Mouse (Mus musculus) forebrain, embryonic 15.5 days (tissue): ENCODE results near the gene Abhd16a. TPM values are rescaled to one million over a fixed set of nuclear protein-coding genes. Genes with fewer than 3 reads are reported as not detected.

Experiments used
- ATAC-seq: fragments of 200-750 bp; cut with Nextera tagmentation; replicated peaks from 2 replicates; pipeline ENCODE4 v1.8.0; 2017; ENCODE audit warnings: mild to moderate bottlenecking, moderate TSS enrichment, moderate library complexity
- H3K27ac ChIP-seq: fragments of 300-500 bp; sonication (generic); replicated peaks from 2 replicates; pipeline ENCODE4 v1.5.1; 2015; ENCODE audit warnings: mild to moderate bottlenecking, inconsistent platforms
- H3K27me3 ChIP-seq: fragments of 300-500 bp; sonication (generic); 2 replicates; pipeline ENCODE4 v1.6.1; 2015; ENCODE audit warnings: inconsistent platforms
- H3K36me3 ChIP-seq: fragments of 300-500 bp; sonication (generic); 2 replicates; pipeline ENCODE4 v1.6.1; 2015; ENCODE audit warnings: mild to moderate bottlenecking, inconsistent platforms
- H3K4me1 ChIP-seq: fragments of 300-500 bp; sonication (generic); 2 replicates; pipeline ENCODE4 v1.6.1; 2015; ENCODE audit warnings: inconsistent platforms
- H3K4me2 ChIP-seq: fragments of 300-500 bp; sonication (generic); replicated peaks from 2 replicates; pipeline ENCODE4 v1.6.1; 2015; ENCODE audit warnings: mild to moderate bottlenecking, inconsistent platforms
- H3K4me3 ChIP-seq: fragments of 300-500 bp; sonication (generic); 2 replicates; pipeline ENCODE4 v1.5.1; 2015; ENCODE audit warnings: mild to moderate bottlenecking, inconsistent platforms
- H3K9ac ChIP-seq: fragments of 300-500 bp; sonication (generic); replicated peaks from 2 replicates; pipeline ENCODE4 v1.6.1; 2015; ENCODE audit warnings: mild to moderate bottlenecking, inconsistent platforms
- H3K9me3 ChIP-seq: fragments of 300-500 bp; sonication (generic); 2 replicates; pipeline ENCODE4 v1.6.1; 2016; ENCODE audit warnings: inconsistent platforms
- WGBS: fragments of 180-500 bp; shearing (Covaris S2); methylation state at CpG from one replicate; pipeline ENCODE4 v1.1.7; 2015; ENCODE audit warnings: mixed read lengths; 5-methylcytosine and 5-hydroxymethylcytosine counted together
- polyA plus RNA-seq: library from polyadenylated mRNA; unstranded; fragments of >200 nt; fragmentation: Nextera tagmentation; extraction: Ambion mirVana; gene quantifications from 2 replicates; pipeline ENCODE4 v1.2.1, GENCODE M21; 2015

Abhd16a gene
- polyA plus RNA-seq, 1 experiment from 2014 or later, result 93.2 TPM

- no peak for ATAC-seq
- peaks cover 12% of the 10 kb centered on the region for H3K36me3 ChIP-seq
- H3K27ac ChIP-seq, result peak overlapping the region; percentile 81
- H3K4me1 ChIP-seq, result peaks cover 44% of the 10 kb centered on the region
- no peaks in the 10 kb centered on the region for H3K9me3 ChIP-seq
- H3K9ac ChIP-seq, result peak overlapping the region; percentile 48
- H3K4me2 ChIP-seq, result peak overlapping the region; percentile 58
- no peaks in the 10 kb centered on the region for H3K27me3 ChIP-seq
- H3K4me3 ChIP-seq, result peak overlapping the region; percentile 43
- under 1% methylated on average over 27 of the region's 27 CpGs for WGBS
Measured at GRCm38 (mm10) chr17:35050126-35050750, 38.8 kb upstream of the Abhd16a start.

- Histone ChIP-seq H3K36me3 (peaks cover 16% of the 10 kb centered on the region), H3K4me1 (peaks cover 36% of the 10 kb centered on the region), H3K27me3 (no peaks in the 10 kb centered on the region), H3K4me2 (peak overlapping the region; percentile 49), H3K9ac (peak overlapping the region; percentile 60), H3K4me3 (peak overlapping the region; percentile 43), H3K9me3 (no peaks in the 10 kb centered on the region), H3K27ac (peak overlapping the region; percentile 92)
- WGBS, result 2% methylated on average over 21 of the region's 21 CpGs
- peak; percentile 50 for ATAC-seq
Measured at GRCm38 (mm10) chr17:35051156-35052086, 37.6 kb upstream of the Abhd16a start.

- peaks cover 31% of the 10 kb centered on the region for H3K4me1 ChIP-seq
- H3K4me3 ChIP-seq, result peak overlapping the region; percentile 43; the same call in 1 of the 2 replicates
- peak overlapping the region; percentile 49 for H3K4me2 ChIP-seq
- no peaks in the 10 kb centered on the region for H3K9me3 ChIP-seq
- H3K9ac ChIP-seq, result peak overlapping the region; percentile 60; the same call in 1 of the 2 replicates
- peak overlapping the region; percentile 92 for H3K27ac ChIP-seq
- H3K27me3 ChIP-seq, result no peaks in the 10 kb centered on the region
- ATAC-seq, result no peak
- H3K36me3 ChIP-seq, result peaks cover 19% of the 10 kb centered on the region
- 79% methylated on average over 12 of the region's 12 CpGs for WGBS
Measured at GRCm38 (mm10) chr17:35052271-35052798, 36.7 kb upstream of the Abhd16a start.

- WGBS, result 91% methylated on average over 7 of the region's 7 CpGs
- H3K9ac ChIP-seq, result no peak overlapping the region
Measured at GRCm38 (mm10) chr17:35055691-35056495, 33.2 kb upstream of the Abhd16a start.

GRCm38 (mm10) chr17:35057090-35057489 is 32.0 kb upstream of the Abhd16a start:
- no peaks in the 10 kb centered on the region for H3K9me3 ChIP-seq
- 88% methylated on average over 3 of the region's 3 CpGs for WGBS
- H3K36me3 ChIP-seq, result peaks cover 32% of the 10 kb centered on the region
- no peaks in the 10 kb centered on the region for H3K27me3 ChIP-seq
- H3K9ac ChIP-seq, result no peak overlapping the region
- no peak overlapping the region for H3K4me2 ChIP-seq
- H3K4me1 ChIP-seq, result peaks cover 28% of the 10 kb centered on the region
- H3K27ac ChIP-seq, result no peak overlapping the region
- no peak overlapping the region for H3K4me3 ChIP-seq
- ATAC-seq, result no peak

More at GRCm38 (mm10) chr17:35055691-35056495, 33.2 kb upstream of the Abhd16a start:
- Histone ChIP-seq H3K4me3 (no peak overlapping the region), H3K36me3 (peaks cover 22% of the 10 kb centered on the region), H3K4me1 (peaks cover 30% of the 10 kb centered on the region), H3K9me3 (no peaks in the 10 kb centered on the region), H3K27ac (no peak overlapping the region), H3K4me2 (no peak overlapping the region), H3K27me3 (no peaks in the 10 kb centered on the region)
- ATAC-seq, result no peak

- WGBS, result 66% methylated on average over 9 of the region's 9 CpGs
- peaks cover 38% of the 10 kb centered on the region for H3K36me3 ChIP-seq
- H3K9ac ChIP-seq, result no peak overlapping the region
- no peak overlapping the region; the same call in 1 of the 2 replicates for H3K4me3 ChIP-seq
- H3K4me2 ChIP-seq, result no peak overlapping the region; the same call in 1 of the 2 replicates
- 0 out of 2 replicates have a peak, but pooled peaks have one; percentile 0 for ATAC-seq
- H3K9me3 ChIP-seq, result no peaks in the 10 kb centered on the region
- H3K27me3 ChIP-seq, result no peaks in the 10 kb centered on the region
- peak overlapping the region; percentile 91; the same call in 1 of the 2 replicates for H3K27ac ChIP-seq
- peaks cover 24% of the 10 kb centered on the region for H3K4me1 ChIP-seq
Measured at GRCm38 (mm10) chr17:35058316-35058715, 30.7 kb upstream of the Abhd16a start.

- WGBS, result under 1% methylated on average over 57 of the region's 57 CpGs
- Histone ChIP-seq H3K4me1 (peaks cover 24% of the 10 kb centered on the region), H3K27me3 (peaks cover 8% of the 10 kb centered on the region; the same call in 1 of the 2 replicates), H3K9ac (peak within 1 kb of the TSS; percentile 89), H3K9me3 (no peaks in the 10 kb centered on the region), H3K4me2 (peak within 1 kb of the TSS; percentile 92), H3K27ac (peak within 1 kb of the TSS; percentile 91), H3K4me3 (peak within 1 kb of the TSS; percentile 80), H3K36me3 (peaks cover 33% of the 10 kb centered on the region)
- ATAC-seq, result peak; percentile 89
Measured at GRCm38 (mm10) chr17:35058911-35059892, 29.9 kb upstream of the Abhd16a start, which contains the start of gene Ddah2. Gene Ddah2, plus strand, starts transcription at chr17:35059035.

GRCm38 (mm10) chr17:35060071-35060470 is 29.0 kb upstream of the Abhd16a start:
- Histone ChIP-seq H3K9me3 (no peaks in the 10 kb centered on the region), H3K4me3 (peak overlapping the region; percentile 80), H3K36me3 (peaks cover 30% of the 10 kb centered on the region), H3K9ac (peak overlapping the region; percentile 89), H3K27me3 (peaks cover 13% of the 10 kb centered on the region; the same call in 1 of the 2 replicates), H3K4me2 (peak overlapping the region; percentile 92), H3K27ac (no peak overlapping the region), H3K4me1 (peaks cover 32% of the 10 kb centered on the region)
- 16% methylated on average over 14 of the region's 14 CpGs for WGBS
- peak; percentile 12; the same call in 1 of the 2 replicates for ATAC-seq

- 57% methylated on average over 22 of the region's 22 CpGs for WGBS
- no peaks in the 10 kb centered on the region for H3K9me3 ChIP-seq
- peaks cover 19% of the 10 kb centered on the region; the same call in 1 of the 2 replicates for H3K27me3 ChIP-seq
- peak overlapping the region; percentile 80 for H3K4me3 ChIP-seq
- H3K36me3 ChIP-seq, result peaks cover 27% of the 10 kb centered on the region; the same call in 1 of the 2 replicates
- H3K4me2 ChIP-seq, result peak overlapping the region; percentile 92
- ATAC-seq, result no peak
- peak overlapping the region; percentile 89 for H3K9ac ChIP-seq
- peaks cover 38% of the 10 kb centered on the region for H3K4me1 ChIP-seq
- H3K27ac ChIP-seq, result no peak overlapping the region
Measured at GRCm38 (mm10) chr17:35060737-35061297, 28.2 kb upstream of the Abhd16a start.

GRCm38 (mm10) chr17:35061299-35061698 is 27.8 kb upstream of the Abhd16a start:
- H3K27me3 ChIP-seq, result peaks cover 19% of the 10 kb centered on the region; the same call in 1 of the 2 replicates
- peak overlapping the region; percentile 80; the same call in 1 of the 2 replicates for H3K4me3 ChIP-seq
- no peak for ATAC-seq
- no peaks in the 10 kb centered on the region for H3K9me3 ChIP-seq
- peaks cover 26% of the 10 kb centered on the region; the same call in 1 of the 2 replicates for H3K36me3 ChIP-seq
- 87% methylated on average over 8 of the region's 8 CpGs for WGBS
- no peak overlapping the region for H3K4me2 ChIP-seq
- H3K9ac ChIP-seq, result no peak overlapping the region
- peaks cover 38% of the 10 kb centered on the region for H3K4me1 ChIP-seq
- no peak overlapping the region for H3K27ac ChIP-seq
